Mouse (Mus musculus): ENCODE measurements around the gene Trmt1l. TPM values are rescaled to one million over a fixed set of nuclear protein-coding genes. Genes with fewer than 3 reads are reported as not detected.
"Not testable (repeated sequence)": the region's sequence is repeated elsewhere in the genome, so short reads cannot be mapped to it uniquely, and the experiment has no call there.

Gene Trmt1l
- polyA plus RNA-seq, 1 experiment from 2014 or later: 48.2 TPM

DNA sequence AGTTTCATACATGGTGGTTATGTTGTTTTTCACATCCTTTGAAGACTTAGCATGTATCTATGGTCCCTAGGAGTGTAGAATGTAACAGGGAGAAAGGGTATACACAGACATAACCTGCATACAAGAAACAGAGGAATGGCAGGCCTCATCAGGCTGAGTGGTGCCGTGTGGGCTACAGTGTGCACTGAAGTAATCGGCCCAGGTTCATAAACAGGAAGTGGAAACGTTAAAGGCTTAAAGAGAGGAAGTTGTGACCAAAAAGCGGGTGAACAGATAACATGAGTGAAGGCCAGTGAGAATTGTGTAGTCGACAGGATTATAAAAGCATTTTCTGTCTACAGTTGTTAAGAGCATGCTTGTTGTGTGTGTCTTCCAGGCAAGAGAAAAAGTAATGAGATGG is 28.7 kb downstream of the Trmt1l start:
- Histone ChIP-seq H3K4me1 (no peaks in the 10 kb centered on the region), H3K9me3 (replicated peaks) (no peaks in the 10 kb centered on the region), H3K27ac (replicated peaks) (no peak overlapping the region), H3K36me3 (peaks cover 48% of the 10 kb centered on the region), H3K4me3 (replicated peaks) (no peak overlapping the region), H3K9ac (no peak overlapping the region), H3K27me3 (no peaks in the 10 kb centered on the region), H3K4me2 (replicated peaks) (no peak overlapping the region)
- ATAC-seq (ENCODE audit: insufficient number of reproducible peaks, low FRiP score, low TSS enrichment, low read depth): no peak
- WGBS: 80% methylated on average over 5 of the region's 5 CpGs

- no peaks in the 10 kb centered on the region for H3K4me1 ChIP-seq
- H3K9ac ChIP-seq: no peak overlapping the region
- H3K27me3 ChIP-seq: no peaks in the 10 kb centered on the region
- no peak overlapping the region for H3K4me2 ChIP-seq (replicated peaks)
- H3K4me3 ChIP-seq (replicated peaks): no peak overlapping the region
- H3K36me3 ChIP-seq: peaks cover 25% of the 10 kb centered on the region
- no peak for ATAC-seq (ENCODE audit: insufficient number of reproducible peaks, low FRiP score, low TSS enrichment, low read depth)
- 78% methylated on average over 9 of the region's 9 CpGs for WGBS
- H3K9me3 ChIP-seq (replicated peaks): no peaks in the 10 kb centered on the region
- H3K27ac ChIP-seq (replicated peaks): no peak overlapping the region
These were observed 32.9 kb downstream of the Trmt1l start for GRCm38 (mm10) chr1:151461265-151461664.

GRCm38 (mm10) chr1:151464914-151465313 is 36.6 kb downstream of the Trmt1l start:
- Histone ChIP-seq H3K4me1 (no peaks in the 10 kb centered on the region), H3K9me3 (replicated peaks) (no peaks in the 10 kb centered on the region), H3K27me3 (no peaks in the 10 kb centered on the region), H3K27ac (replicated peaks) (no peak overlapping the region), H3K9ac (no peak overlapping the region), H3K4me2 (replicated peaks) (no peak overlapping the region), H3K36me3 (peaks cover 25% of the 10 kb centered on the region), H3K4me3 (replicated peaks) (no peak overlapping the region)
- no peak for ATAC-seq (ENCODE audit: insufficient number of reproducible peaks, low FRiP score, low TSS enrichment, low read depth)
- WGBS: 18% methylated on average over 4 of the region's 4 CpGs

GRCm38 (mm10) chr1:151466571-151466970 is 38.2 kb downstream of the Trmt1l start:
- no peak overlapping the region for H3K9ac ChIP-seq
- WGBS: 84% methylated on average over 4 of the region's 4 CpGs
- no peak overlapping the region for H3K4me2 ChIP-seq (replicated peaks)
- no peak overlapping the region for H3K4me3 ChIP-seq (replicated peaks)
- H3K9me3 ChIP-seq (replicated peaks): no peaks in the 10 kb centered on the region
- H3K27me3 ChIP-seq: no peaks in the 10 kb centered on the region
- H3K36me3 ChIP-seq: peaks cover 19% of the 10 kb centered on the region
- no peak for ATAC-seq (ENCODE audit: insufficient number of reproducible peaks, low FRiP score, low TSS enrichment, low read depth)
- no peak overlapping the region; the same call in 1 of the 2 replicates for H3K27ac ChIP-seq (replicated peaks)
- no peaks in the 10 kb centered on the region for H3K4me1 ChIP-seq

DNA sequence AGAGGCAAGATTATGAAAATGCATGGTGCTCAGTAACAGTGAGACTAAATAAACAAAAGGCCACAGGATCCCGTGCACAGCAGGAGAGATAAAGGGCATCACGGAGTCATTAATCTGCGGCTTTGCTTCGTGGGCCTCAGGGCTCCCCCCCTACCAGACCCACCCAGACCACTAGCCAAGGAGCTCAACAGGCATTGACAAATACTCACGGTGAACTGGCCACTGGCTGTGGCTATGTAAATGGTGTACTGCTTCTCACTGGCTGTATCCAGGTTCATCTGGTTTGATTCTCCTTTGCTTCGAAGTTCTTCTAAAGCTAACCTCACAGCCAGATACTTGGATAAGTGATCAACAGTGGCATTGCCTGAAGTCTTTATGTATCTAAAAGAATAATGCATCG is 43.1 kb downstream of the Trmt1l start:
- WGBS: 81% methylated on average over 7 of the region's 7 CpGs
- Histone ChIP-seq H3K9ac (no peak overlapping the region), H3K9me3 (replicated peaks) (no peaks in the 10 kb centered on the region), H3K27ac (replicated peaks) (no peak overlapping the region), H3K4me3 (replicated peaks) (no peak overlapping the region), H3K36me3 (peaks cover 59% of the 10 kb centered on the region), H3K27me3 (no peaks in the 10 kb centered on the region), H3K4me2 (replicated peaks) (no peak overlapping the region), H3K4me1 (no peaks in the 10 kb centered on the region)
- no peak for ATAC-seq (ENCODE audit: insufficient number of reproducible peaks, low FRiP score, low TSS enrichment, low read depth)

- not testable (repeated sequence) for H3K4me1 ChIP-seq; H3K9me3 ChIP-seq (replicated peaks); H3K4me2 ChIP-seq (replicated peaks); H3K4me3 ChIP-seq (replicated peaks); H3K27ac ChIP-seq (replicated peaks); ATAC-seq (ENCODE audit: insufficient number of reproducible peaks, low FRiP score, low TSS enrichment, low read depth); H3K27me3 ChIP-seq; H3K9ac ChIP-seq
- H3K36me3 ChIP-seq: peaks cover 64% of the 10 kb centered on the region
- 92% methylated on average over 8 of the region's 8 CpGs for WGBS
These were observed 44.0 kb downstream of the Trmt1l start for GRCm38 (mm10) chr1:151472386-151472785.

DNA sequence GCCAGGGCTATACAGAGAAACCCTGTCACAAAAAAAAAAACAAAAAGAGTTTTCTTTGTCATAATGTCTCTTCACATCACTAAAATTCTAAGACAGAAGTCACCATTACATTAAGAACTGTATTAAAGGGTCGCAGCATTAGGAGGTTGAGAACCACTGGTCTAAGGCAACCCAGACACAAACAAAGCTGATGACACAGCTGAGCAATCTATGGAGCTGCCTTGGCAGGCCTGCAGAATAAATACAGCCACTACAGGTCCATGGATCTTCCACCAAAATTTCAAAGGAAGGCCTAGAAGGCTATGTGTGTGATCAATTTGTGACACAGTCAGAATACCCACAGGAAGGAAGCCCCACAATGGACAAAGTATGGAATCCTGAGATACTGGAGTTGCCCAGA is 54.2 kb downstream of the Trmt1l start:
- Histone ChIP-seq H3K9ac (no peak overlapping the region), H3K9me3 (replicated peaks) (no peaks in the 10 kb centered on the region), H3K36me3 (peaks cover 18% of the 10 kb centered on the region), H3K4me3 (replicated peaks) (no peak overlapping the region), H3K27ac (replicated peaks) (no peak overlapping the region), H3K4me1 (no peaks in the 10 kb centered on the region), H3K27me3 (no peaks in the 10 kb centered on the region), H3K4me2 (replicated peaks) (no peak overlapping the region)
- no peak for ATAC-seq (ENCODE audit: insufficient number of reproducible peaks, low FRiP score, low TSS enrichment, low read depth)
- WGBS: 93% methylated on average over 1 of the region's 1 CpGs

DNA sequence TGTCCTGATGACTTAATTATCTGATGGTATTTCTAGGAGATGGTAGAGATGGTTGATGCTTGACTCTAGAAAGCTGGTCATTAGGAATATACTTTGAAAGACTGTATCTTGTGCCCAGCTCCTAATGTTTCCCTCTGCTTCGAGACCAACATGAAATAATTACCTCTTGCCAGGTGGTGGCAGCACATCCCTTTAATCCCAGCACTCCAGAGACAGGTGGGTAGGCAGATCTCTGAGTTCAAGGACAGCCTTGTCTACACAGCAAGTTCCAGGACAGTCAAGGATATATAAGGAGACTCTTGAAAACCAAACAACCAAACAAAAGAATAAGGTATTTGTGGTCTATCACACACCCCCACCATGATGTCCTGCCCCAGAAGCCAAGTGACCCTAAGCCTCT is 55.2 kb downstream of the Trmt1l start:
- no peak for ATAC-seq (ENCODE audit: insufficient number of reproducible peaks, low FRiP score, low TSS enrichment, low read depth)
- Histone ChIP-seq H3K4me3 (replicated peaks) (no peak overlapping the region), H3K27ac (replicated peaks) (no peak overlapping the region), H3K4me1 (no peaks in the 10 kb centered on the region), H3K9ac (no peak overlapping the region), H3K9me3 (replicated peaks) (no peaks in the 10 kb centered on the region), H3K4me2 (replicated peaks) (no peak overlapping the region), H3K36me3 (peaks cover 15% of the 10 kb centered on the region), H3K27me3 (no peaks in the 10 kb centered on the region)
- 83% methylated on average over 1 of the region's 1 CpGs for WGBS

DNA sequence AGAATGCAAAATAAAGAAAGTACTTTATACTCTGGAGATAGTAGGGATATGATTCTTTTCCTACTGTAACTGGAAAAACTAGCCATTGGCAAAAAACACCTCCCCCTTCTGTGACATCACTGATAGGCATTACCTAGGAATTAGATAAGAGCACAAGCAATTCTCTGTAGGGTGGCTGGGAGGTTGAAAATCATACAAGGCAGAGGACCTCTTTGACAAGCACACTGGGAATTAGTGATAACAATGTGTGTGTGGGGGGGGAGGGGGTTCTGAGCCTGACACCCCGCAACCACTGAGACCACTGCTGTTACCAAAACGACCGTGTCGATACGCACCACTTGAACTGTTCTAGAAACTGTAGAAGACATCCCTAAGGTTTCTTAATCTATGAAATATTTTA is 56.4 kb downstream of the Trmt1l start:
- no peak overlapping the region for H3K27ac ChIP-seq (replicated peaks)
- H3K9me3 ChIP-seq (replicated peaks): no peaks in the 10 kb centered on the region
- 78% methylated on average over 5 of the region's 5 CpGs for WGBS
- no peak overlapping the region for H3K4me2 ChIP-seq (replicated peaks)
- H3K27me3 ChIP-seq: no peaks in the 10 kb centered on the region
- no peak overlapping the region for H3K9ac ChIP-seq
- H3K4me1 ChIP-seq: no peaks in the 10 kb centered on the region
- no peak for ATAC-seq (ENCODE audit: insufficient number of reproducible peaks, low FRiP score, low TSS enrichment, low read depth)
- no peak overlapping the region for H3K4me3 ChIP-seq (replicated peaks)
- peaks cover 15% of the 10 kb centered on the region for H3K36me3 ChIP-seq

GRCm38 (mm10) chr1:151489806-151490205 is 61.5 kb downstream of the Trmt1l start:
- ATAC-seq (ENCODE audit: insufficient number of reproducible peaks, low FRiP score, low TSS enrichment, low read depth): no peak
- Histone ChIP-seq H3K27ac (replicated peaks) (no peak overlapping the region), H3K4me3 (replicated peaks) (no peak overlapping the region), H3K9me3 (replicated peaks) (no peaks in the 10 kb centered on the region), H3K4me1 (peaks cover 13% of the 10 kb centered on the region), H3K27me3 (no peaks in the 10 kb centered on the region), H3K4me2 (replicated peaks) (no peak overlapping the region), H3K36me3 (no peaks in the 10 kb centered on the region), H3K9ac (no peak overlapping the region)
- WGBS: 74% methylated on average over 6 of the region's 6 CpGs

GRCm38 (mm10) chr1:151492419-151492818 is 64.1 kb downstream of the Trmt1l start:
- Histone ChIP-seq H3K36me3 (no peaks in the 10 kb centered on the region), H3K4me1 (peaks cover 24% of the 10 kb centered on the region), H3K27me3 (no peaks in the 10 kb centered on the region), H3K9ac (no peak overlapping the region), H3K27ac (replicated peaks) (no peak overlapping the region), H3K4me3 (replicated peaks) (no peak overlapping the region), H3K4me2 (replicated peaks) (no peak overlapping the region), H3K9me3 (replicated peaks) (no peaks in the 10 kb centered on the region)
- WGBS: 58% methylated on average over 1 of the region's 1 CpGs
- ATAC-seq (ENCODE audit: insufficient number of reproducible peaks, low FRiP score, low TSS enrichment, low read depth): no peak

DNA sequence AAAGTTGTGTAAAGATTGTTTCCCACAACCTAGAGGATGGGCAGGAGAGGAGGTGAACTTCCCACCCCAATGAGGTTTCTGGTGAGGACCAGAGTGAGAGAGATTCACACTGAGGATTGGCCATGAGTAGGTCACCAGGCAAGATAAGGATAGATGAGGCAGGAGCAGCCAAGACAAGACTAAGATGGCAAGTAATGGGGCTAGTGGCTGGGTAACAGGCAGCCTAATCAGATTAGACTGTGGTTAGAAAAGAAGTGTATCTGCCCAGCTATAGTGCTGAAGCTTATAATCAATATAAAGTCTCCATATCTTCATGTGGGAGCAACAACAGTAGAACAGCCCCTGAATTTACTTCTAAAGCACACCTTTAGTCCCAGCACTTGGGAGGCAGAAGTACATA is 65.5 kb downstream of the Trmt1l start:
- ATAC-seq (ENCODE audit: insufficient number of reproducible peaks, low FRiP score, low TSS enrichment, low read depth): no peak
- Histone ChIP-seq H3K4me2 (replicated peaks) (no peak overlapping the region), H3K36me3 (no peaks in the 10 kb centered on the region), H3K4me3 (replicated peaks) (no peak overlapping the region), H3K27ac (replicated peaks) (no peak overlapping the region), H3K27me3 (no peaks in the 10 kb centered on the region), H3K9me3 (replicated peaks) (no peaks in the 10 kb centered on the region), H3K9ac (no peak overlapping the region), H3K4me1 (peaks cover 30% of the 10 kb centered on the region)
